Mouse (Mus musculus): ENCODE data around the gene Sbk1. TPM values are rescaled to one million over a fixed set of nuclear protein-coding genes. Genes with fewer than 3 reads are reported as not detected.
"Not testable (repeated sequence)": the region's sequence is repeated elsewhere in the genome, so short reads cannot be mapped to it uniquely, and the experiment has no call there.

Sbk1 gene
- polyA plus RNA-seq, 1 experiment from 2014 or later, result 130 TPM

- H3K9me3 ChIP-seq, result no peaks in the 10 kb centered on the region
- no peak overlapping the region for H3K27ac ChIP-seq
- no peak overlapping the region for H3K4me3 ChIP-seq
- peaks cover 92% of the 10 kb centered on the region for H3K36me3 ChIP-seq
- peaks cover 23% of the 10 kb centered on the region; the same call in 1 of the 2 replicates for H3K4me1 ChIP-seq
- no peak for ATAC-seq (ENCODE audit: insufficient number of reproducible peaks, insufficient read depth, low FRiP score, low TSS enrichment)
- H3K27me3 ChIP-seq, result no peaks in the 10 kb centered on the region
- H3K4me2 ChIP-seq (replicated peaks), result no peak overlapping the region
- 79% methylated on average over 16 of the region's 16 CpGs for WGBS
- no peak overlapping the region for H3K9ac ChIP-seq
These were observed 9.7 kb downstream of the Sbk1 start for GRCm38 (mm10) chr7:126281876-126282682.

GRCm38 (mm10) chr7:126282683-126282990, 10.2 kb downstream of the Sbk1 start:
- H3K9me3 ChIP-seq; H3K27me3 ChIP-seq; H3K27ac ChIP-seq; H3K4me2 ChIP-seq (replicated peaks); H3K9ac ChIP-seq; H3K4me3 ChIP-seq; ATAC-seq (ENCODE audit: insufficient number of reproducible peaks, insufficient read depth, low FRiP score, low TSS enrichment): not testable (repeated sequence)
- Histone ChIP-seq H3K36me3 (peaks cover 88% of the 10 kb centered on the region), H3K4me1 (peaks cover 17% of the 10 kb centered on the region; the same call in 1 of the 2 replicates)
- 82% methylated on average over 8 of the region's 8 CpGs for WGBS

- no peak for ATAC-seq (ENCODE audit: insufficient number of reproducible peaks, insufficient read depth, low FRiP score, low TSS enrichment)
- H3K27me3 ChIP-seq, result no peaks in the 10 kb centered on the region
- H3K4me3 ChIP-seq, result no peak overlapping the region
- H3K9ac ChIP-seq, result no peak overlapping the region
- H3K36me3 ChIP-seq, result peaks cover 83% of the 10 kb centered on the region
- no peak overlapping the region for H3K4me2 ChIP-seq (replicated peaks)
- 0 out of 2 replicates have a peak, but pooled peaks cover 7% of the 10 kb centered on the region for H3K4me1 ChIP-seq
- 94% methylated on average over 5 of the region's 5 CpGs for WGBS
- H3K9me3 ChIP-seq, result no peaks in the 10 kb centered on the region
- no peak overlapping the region for H3K27ac ChIP-seq
These were observed 11.6 kb downstream of the Sbk1 start for GRCm38 (mm10) chr7:126284021-126284420.

GRCm38 (mm10) chr7:126284441-126284840, 12.0 kb downstream of the Sbk1 start:
- Histone ChIP-seq H3K36me3 (peaks cover 79% of the 10 kb centered on the region), H3K9ac (no peak overlapping the region), H3K27me3 (no peaks in the 10 kb centered on the region), H3K9me3 (no peaks in the 10 kb centered on the region), H3K4me2 (replicated peaks) (no peak overlapping the region), H3K4me1 (0 out of 2 replicates have a peak, but pooled peaks cover 3% of the 10 kb centered on the region), H3K4me3 (no peak overlapping the region), H3K27ac (no peak overlapping the region)
- WGBS, result 85% methylated on average over 4 of the region's 4 CpGs
- ATAC-seq (ENCODE audit: insufficient number of reproducible peaks, insufficient read depth, low FRiP score, low TSS enrichment), result no peak

- no peak for ATAC-seq (ENCODE audit: insufficient number of reproducible peaks, insufficient read depth, low FRiP score, low TSS enrichment)
- no peaks in the 10 kb centered on the region for H3K4me1 ChIP-seq
- 77% methylated on average over 4 of the region's 4 CpGs for WGBS
These were observed 12.4 kb downstream of the Sbk1 start for GRCm38 (mm10) chr7:126284865-126285264.

GRCm38 (mm10) chr7:126285293-126286211, 13.1 kb downstream of the Sbk1 start:
- no peaks in the 10 kb centered on the region for H3K27me3 ChIP-seq
- no peaks in the 10 kb centered on the region for H3K9me3 ChIP-seq
- WGBS, result 85% methylated on average over 12 of the region's 12 CpGs
- no peak overlapping the region for H3K27ac ChIP-seq
- no peak overlapping the region for H3K9ac ChIP-seq
- H3K4me1 ChIP-seq, result no peaks in the 10 kb centered on the region
- ATAC-seq (ENCODE audit: insufficient number of reproducible peaks, insufficient read depth, low FRiP score, low TSS enrichment), result no peak
- no peak overlapping the region for H3K4me2 ChIP-seq (replicated peaks)
- no peak overlapping the region for H3K4me3 ChIP-seq
- peaks cover 80% of the 10 kb centered on the region for H3K36me3 ChIP-seq

More at GRCm38 (mm10) chr7:126284865-126285264, 12.4 kb downstream of the Sbk1 start:
- Histone ChIP-seq H3K4me2 (replicated peaks) (no peak overlapping the region), H3K4me3 (no peak overlapping the region), H3K27ac (no peak overlapping the region), H3K9ac (no peak overlapping the region), H3K27me3 (no peaks in the 10 kb centered on the region), H3K9me3 (no peaks in the 10 kb centered on the region), H3K36me3 (peaks cover 79% of the 10 kb centered on the region)

GRCm38 (mm10) chr7:126286311-126286710, 13.9 kb downstream of the Sbk1 start:
- H3K36me3 ChIP-seq, result peaks cover 80% of the 10 kb centered on the region
- H3K27ac ChIP-seq, result no peak overlapping the region
- no peak overlapping the region for H3K4me3 ChIP-seq
- H3K4me1 ChIP-seq, result no peaks in the 10 kb centered on the region
- no peak for ATAC-seq (ENCODE audit: insufficient number of reproducible peaks, insufficient read depth, low FRiP score, low TSS enrichment)
- no peak overlapping the region for H3K9ac ChIP-seq
- no peak overlapping the region for H3K4me2 ChIP-seq (replicated peaks)
- H3K27me3 ChIP-seq, result no peaks in the 10 kb centered on the region
- 90% methylated on average over 2 of the region's 2 CpGs for WGBS
- no peaks in the 10 kb centered on the region for H3K9me3 ChIP-seq

- ATAC-seq (ENCODE audit: insufficient number of reproducible peaks, insufficient read depth, low FRiP score, low TSS enrichment), result no peak
- WGBS, result 59% methylated on average over 9 of the region's 10 CpGs
- Histone ChIP-seq H3K4me1 (no peaks in the 10 kb centered on the region), H3K36me3 (peaks cover 80% of the 10 kb centered on the region), H3K27me3 (no peaks in the 10 kb centered on the region), H3K4me3 (no peak overlapping the region), H3K4me2 (replicated peaks) (no peak overlapping the region), H3K27ac (no peak overlapping the region), H3K9me3 (no peaks in the 10 kb centered on the region), H3K9ac (no peak overlapping the region)
These were observed 15.2 kb downstream of the Sbk1 start for GRCm38 (mm10) chr7:126287493-126288103.

GRCm38 (mm10) chr7:126288104-126288497, 15.7 kb downstream of the Sbk1 start:
- Histone ChIP-seq H3K9ac (no peak overlapping the region), H3K4me2 (replicated peaks) (no peak overlapping the region), H3K9me3 (no peaks in the 10 kb centered on the region), H3K4me1 (no peaks in the 10 kb centered on the region), H3K36me3 (peaks cover 83% of the 10 kb centered on the region), H3K4me3 (no peak overlapping the region), H3K27ac (no peak overlapping the region), H3K27me3 (no peaks in the 10 kb centered on the region)
- no peak for ATAC-seq (ENCODE audit: insufficient number of reproducible peaks, insufficient read depth, low FRiP score, low TSS enrichment)
- WGBS, result 87% methylated on average over 2 of the region's 2 CpGs

GRCm38 (mm10) chr7:126288571-126289091, 16.2 kb downstream of the Sbk1 start:
- Histone ChIP-seq H3K27ac (no peak overlapping the region), H3K4me2 (replicated peaks) (no peak overlapping the region), H3K9me3 (no peaks in the 10 kb centered on the region), H3K4me1 (no peaks in the 10 kb centered on the region), H3K27me3 (no peaks in the 10 kb centered on the region), H3K36me3 (peaks cover 83% of the 10 kb centered on the region), H3K9ac (no peak overlapping the region), H3K4me3 (no peak overlapping the region)
- WGBS, result 87% methylated on average over 13 of the region's 13 CpGs
- no peak for ATAC-seq (ENCODE audit: insufficient number of reproducible peaks, insufficient read depth, low FRiP score, low TSS enrichment)

GRCm38 (mm10) chr7:126289371-126289770, 17.0 kb downstream of the Sbk1 start:
- no peaks in the 10 kb centered on the region for H3K4me1 ChIP-seq
- H3K27ac ChIP-seq, result no peak overlapping the region
- peaks cover 83% of the 10 kb centered on the region for H3K36me3 ChIP-seq

More at GRCm38 (mm10) chr7:126289371-126289770, 17.0 kb downstream of the Sbk1 start:
- no peaks in the 10 kb centered on the region for H3K27me3 ChIP-seq
- 89% methylated on average over 7 of the region's 7 CpGs for WGBS
- H3K9ac ChIP-seq, result no peak overlapping the region
- H3K4me2 ChIP-seq (replicated peaks), result no peak overlapping the region
- ATAC-seq (ENCODE audit: insufficient number of reproducible peaks, insufficient read depth, low FRiP score, low TSS enrichment), result no peak
- H3K4me3 ChIP-seq, result no peak overlapping the region
- H3K9me3 ChIP-seq, result no peaks in the 10 kb centered on the region
